8 mouse cellular contexts compared by ENCODE assay signal in genomic region chr9:55332949-55333348, GRCm38 (mm10). TPM values are rescaled to one million over a fixed set of nuclear protein-coding genes. Genes with fewer than 3 reads are reported as not detected.
A peak's percentile ranks its signal among the peaks of the same experiment; 100 is the strongest.
DNase-seq lines count a peak whose midpoint lies in the region; ATAC-seq lines count a peak whose summit lies in the region.

No protein-coding gene starts in this region.

- DNase-seq in cerebellum, postnatal 4 days (ENCODE audit: low spot score in 2 of 2) = no peak
- DNase-seq in midbrain, embryonic 10.5 days (ENCODE audit: low spot score) = peak; percentile 22
- DNase-seq in midbrain, embryonic 11.5 days (ENCODE audit: low spot score, missing footprints) = no peak
- peak; percentile 14 to 42 for DNase-seq in heart, postnatal 14 days
- DNase-seq in lung, postnatal 4 days = peak; percentile 15 to 37
- no peak for DNase-seq in yolk sac, embryonic 10.5 days (ENCODE audit: low spot score)

- WGBS in midbrain, embryonic 10.5 days = 45% methylated on average over 7 of the region's 7 CpGs
- 43% methylated on average over 7 of the region's 7 CpGs for WGBS in midbrain, embryonic 11.5 days
- 40% methylated on average over 7 of the region's 7 CpGs for WGBS in intestine, embryonic 15.5 days

- H3K4me1 ChIP-seq in midbrain, embryonic 10.5 days = peaks cover 10% of the 10 kb centered on the region
- H3K4me1 ChIP-seq in midbrain, embryonic 11.5 days (ENCODE audit: control insufficient read depth, insufficient read depth, low read length) = no peaks in the 10 kb centered on the region
- no peaks in the 10 kb centered on the region for H3K4me1 ChIP-seq in intestine, embryonic 15.5 days (replicated peaks)

- no peak overlapping the region for H3K4me2 ChIP-seq in midbrain, embryonic 11.5 days
- H3K4me2 ChIP-seq in intestine, embryonic 15.5 days (replicated peaks) = no peak overlapping the region

- no peaks in the 10 kb centered on the region for H3K9me3 ChIP-seq in midbrain, embryonic 10.5 days (replicated peaks)
- no peaks in the 10 kb centered on the region for H3K9me3 ChIP-seq in midbrain, embryonic 11.5 days (ENCODE audit: control insufficient read depth, low read length)
- H3K9me3 ChIP-seq in intestine, embryonic 15.5 days = no peaks in the 10 kb centered on the region

- intact Hi-C loops in heart, postnatal 14 days (cut with DNase I) = loop anchor here (10.0 kb wide), 1 partner anchor 212 kb away; no protein-coding TSS in a partner anchor

- ATAC-seq in cerebellum, adult (ENCODE audit: insufficient number of reproducible peaks, low FRiP score, low TSS enrichment) = peak; percentile 56; the same call in 1 of the 2 replicates
- ATAC-seq in midbrain, embryonic 11.5 days (ENCODE audit: low FRiP score) = no peak
- ATAC-seq in intestine, embryonic 15.5 days = no peak

- H3K9ac ChIP-seq in midbrain, embryonic 11.5 days (ENCODE audit: low read length) = no peak overlapping the region
- no peak overlapping the region for H3K9ac ChIP-seq in intestine, embryonic 15.5 days

- H3K27ac ChIP-seq in midbrain, embryonic 10.5 days (replicated peaks) = no peak overlapping the region
- no peak overlapping the region for H3K27ac ChIP-seq in midbrain, embryonic 11.5 days (ENCODE audit: low read depth, low read length)
- no peak overlapping the region for H3K27ac ChIP-seq in intestine, embryonic 15.5 days

- H3K4me3 ChIP-seq in midbrain, embryonic 10.5 days = no peak overlapping the region
- no peak overlapping the region for H3K4me3 ChIP-seq in midbrain, embryonic 11.5 days (ENCODE audit: low read depth, low read length)
- H3K4me3 ChIP-seq in intestine, embryonic 15.5 days (replicated peaks) = no peak overlapping the region

- peaks cover 41% of the 10 kb centered on the region for H3K27me3 ChIP-seq in midbrain, embryonic 10.5 days (ENCODE audit: low read depth, poor library complexity, severe bottlenecking)
- H3K27me3 ChIP-seq in midbrain, embryonic 11.5 days (ENCODE audit: control insufficient read depth, insufficient read depth, low read length) = peaks cover 3% of the 10 kb centered on the region
- peaks cover 12% of the 10 kb centered on the region for H3K27me3 ChIP-seq in intestine, embryonic 15.5 days (replicated peaks)

- H3K36me3 ChIP-seq in midbrain, embryonic 10.5 days = no peaks in the 10 kb centered on the region
- no peaks in the 10 kb centered on the region for H3K36me3 ChIP-seq in midbrain, embryonic 11.5 days (ENCODE audit: control insufficient read depth, insufficient read depth, low read length)
- H3K36me3 ChIP-seq in intestine, embryonic 15.5 days = no peaks in the 10 kb centered on the region

RNA-seq across cellular contexts. Expression of gene Tmem266, which starts 6.2 kb away (rescaled TPM):
- polyA plus RNA-seq in midbrain, embryonic 10.5 days (2016; fragmentation: Nextera tagmentation; extraction: Ambion mirVana) = 0.31 and 0.62 TPM in 2 replicates
- polyA plus RNA-seq in midbrain, embryonic 11.5 days (2014; fragmentation: Nextera tagmentation; extraction: Ambion mirVana) = 0.48 and 0.57 TPM in 2 replicates
- total RNA-seq in heart, postnatal 14 days (2021) = 1 to 10 TPM; 1.1 to 1.2 TPM
- polyA plus RNA-seq in intestine, embryonic 15.5 days (2015; fragmentation: Nextera tagmentation; extraction: Ambion mirVana) = 0.81 and 1.3 TPM in 2 replicates

RNA-seq across cellular contexts. Expression of gene Nrg4, which starts 6.3 kb away (rescaled TPM):
- polyA plus RNA-seq in midbrain, embryonic 10.5 days (2016; fragmentation: Nextera tagmentation; extraction: Ambion mirVana) = 0.87 and 1.0 TPM in 2 replicates
- 0.86 and 1.2 TPM in 2 replicates for polyA plus RNA-seq in midbrain, embryonic 11.5 days (2014; fragmentation: Nextera tagmentation; extraction: Ambion mirVana)
- total RNA-seq in heart, postnatal 14 days (2021) = 1 to 10 TPM in 1 of 2 experiments, under 1 TPM in 1; 0.49 to 2.0 TPM
- polyA plus RNA-seq in intestine, embryonic 15.5 days (2015; fragmentation: Nextera tagmentation; extraction: Ambion mirVana) = 1.1 TPM in 2 replicates

Comparison
In these comparisons a context has a peak if more than half of its experiments do, and no peak if none do; other contexts are left out.
1. DNase-seq: peak in midbrain, embryonic 10.5 days (single experiment), heart, postnatal 14 days (2 of 2) and lung, postnatal 4 days (2 of 2); none in cerebellum, postnatal 4 days (0 of 2), midbrain, embryonic 11.5 days (single experiment) and yolk sac, embryonic 10.5 days (single experiment).